Mouse (Mus musculus) spleen, postnatal 36 days (tissue): ENCODE data around the gene Fam178b.
"Not testable (repeated sequence)": the region's sequence is repeated elsewhere in the genome, so short reads cannot be mapped to it uniquely, and the experiment has no call there.

Experiments
- DNase-seq, 2 experiments: peaks; one replicate each; pipeline ENCODE4 v3.0.0; 2022; ENCODE audit warnings: low spot score in 2 of 2, mixed read lengths in 1 of 2

Gene Fam178b

GRCm38 (mm10) chr1:36630053-36630739 lies 52.8 kb downstream of the Fam178b start:
- no peak for DNase-seq

DNA sequence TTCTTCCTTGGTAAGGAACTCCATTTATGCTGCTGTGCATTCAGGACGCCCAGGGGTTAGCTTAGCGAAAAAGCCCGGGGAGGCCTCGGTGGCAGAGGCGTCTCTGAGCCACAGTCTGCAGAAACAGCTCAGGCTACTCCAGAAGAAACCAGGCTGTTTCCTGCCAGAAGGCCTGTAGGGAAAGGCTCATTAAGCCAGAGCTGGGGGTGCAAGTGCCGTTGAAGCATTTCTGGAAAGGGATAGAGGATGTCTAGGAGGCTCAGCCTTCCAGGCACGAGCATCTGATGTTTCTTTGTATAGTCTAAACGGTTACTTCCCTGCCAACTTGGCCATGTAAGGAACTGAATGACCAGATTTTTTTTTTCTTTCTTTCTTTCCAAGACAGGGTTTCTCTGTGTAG lies 54.4 kb downstream of the Fam178b start:
- no peak for DNase-seq

GRCm38 (mm10) chr1:36625442-36625841 lies 57.5 kb downstream of the Fam178b start:
- DNase-seq, result no peak

DNA sequence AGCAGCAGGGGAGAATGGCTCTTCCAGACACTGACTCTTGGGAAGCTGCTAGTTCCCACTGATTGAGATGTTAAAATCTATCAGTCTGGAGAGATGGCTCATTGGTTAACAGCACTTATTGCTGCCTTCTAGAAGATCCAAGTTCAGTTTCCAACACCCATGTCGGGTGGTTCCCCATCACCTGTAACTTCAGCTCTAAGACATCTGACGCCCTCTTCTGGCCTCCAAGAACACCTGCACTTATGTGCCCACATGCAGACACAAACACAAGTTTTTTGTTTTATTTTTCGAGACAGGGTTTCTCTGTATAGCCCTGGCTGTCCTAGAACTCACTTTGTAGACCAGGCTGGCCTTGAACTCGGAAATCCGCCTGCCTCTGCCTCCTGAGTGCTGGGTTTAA lies 67.0 kb downstream of the Fam178b start:
- DNase-seq, result not testable (repeated sequence)

- no peak for DNase-seq
Measured at GRCm38 (mm10) chr1:36615188-36615587, 67.8 kb downstream of the Fam178b start.

DNA sequence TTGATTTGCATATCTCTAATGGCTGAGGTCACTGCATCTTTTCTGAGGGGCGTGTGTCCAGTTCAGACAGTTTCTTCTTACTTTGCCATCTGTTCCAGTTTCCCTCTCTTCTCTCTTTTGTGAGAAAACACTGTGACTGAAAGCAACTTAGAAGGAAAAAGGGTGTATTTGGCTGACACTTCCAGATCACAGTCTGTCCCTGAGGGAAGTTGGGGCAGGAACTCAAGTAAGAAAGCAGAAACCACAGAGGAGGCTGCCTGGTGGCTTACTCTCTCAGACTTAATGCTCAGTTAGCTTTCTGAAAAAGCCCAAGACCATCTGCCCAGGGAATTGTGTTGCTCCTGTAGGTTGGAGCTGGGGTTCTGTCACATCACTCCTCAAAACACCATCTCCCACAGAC lies 68.4 kb downstream of the Fam178b start:
- DNase-seq, result no peak

DNA sequence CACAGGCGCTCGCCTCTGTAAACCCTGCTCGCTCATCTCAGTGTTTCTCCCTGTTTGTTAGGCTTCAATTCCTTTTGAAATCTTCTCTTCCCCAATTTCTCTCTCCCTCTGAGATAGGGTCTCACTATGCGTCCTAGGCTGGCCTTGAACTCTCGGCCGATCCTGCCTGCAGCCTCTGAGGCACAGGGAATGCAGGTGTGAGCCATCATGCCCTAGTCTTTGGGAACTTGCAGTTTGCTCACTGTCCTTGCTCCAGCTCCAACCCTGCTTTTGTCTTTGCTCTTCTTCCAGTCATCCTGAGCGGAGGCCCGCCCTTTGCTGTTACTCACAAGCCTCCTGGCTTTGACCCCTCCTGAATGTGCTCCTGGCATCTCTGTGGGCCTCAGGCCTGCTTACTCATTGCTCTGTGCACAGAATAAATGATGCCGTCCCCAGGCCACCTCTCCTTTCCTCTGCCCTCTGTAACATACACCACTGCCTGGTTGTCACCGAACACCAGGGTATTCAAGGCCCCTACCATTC lies 69.5 kb downstream of the Fam178b start:
- no peak for DNase-seq

GRCm38 (mm10) chr1:36612362-36612761 lies 70.6 kb downstream of the Fam178b start:
- DNase-seq, result no peak

- DNase-seq, result no peak
Measured at GRCm38 (mm10) chr1:36611449-36612123, 71.4 kb downstream of the Fam178b start.

- no peak for DNase-seq
Measured at GRCm38 (mm10) chr1:36608211-36608610, 74.8 kb downstream of the Fam178b start.

GRCm38 (mm10) chr1:36606951-36607350 lies 76.0 kb downstream of the Fam178b start:
- DNase-seq, result no peak

- DNase-seq, result no peak
Measured at GRCm38 (mm10) chr1:36604254-36605156, 78.5 kb downstream of the Fam178b start.

DNA sequence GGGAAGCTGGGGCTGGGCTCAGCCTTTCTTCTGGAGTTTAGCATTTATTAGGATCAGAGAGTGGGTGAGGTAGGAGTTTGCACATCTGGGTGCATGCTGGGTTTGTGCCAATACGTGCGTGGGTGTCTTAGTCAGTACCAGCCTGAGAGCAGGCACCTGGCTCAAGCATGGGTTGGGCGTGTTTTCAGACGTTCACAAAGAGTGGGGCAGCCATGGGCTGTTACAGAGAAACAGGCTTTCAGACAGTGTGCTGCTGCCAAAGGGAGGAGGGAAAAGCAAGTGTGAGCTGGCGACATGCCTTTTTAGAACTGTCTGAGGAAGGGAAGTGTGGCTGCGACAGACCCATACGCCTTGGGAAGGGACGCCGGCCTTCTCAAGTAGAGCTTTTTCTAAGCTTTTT lies 79.6 kb downstream of the Fam178b start:
- no peak for DNase-seq

- DNase-seq, result no peak
Measured at GRCm38 (mm10) chr1:36602271-36602670, 80.7 kb downstream of the Fam178b start.

- DNase-seq, result no peak
Measured at GRCm38 (mm10) chr1:36598411-36598810, 84.6 kb downstream of the Fam178b start.

DNA sequence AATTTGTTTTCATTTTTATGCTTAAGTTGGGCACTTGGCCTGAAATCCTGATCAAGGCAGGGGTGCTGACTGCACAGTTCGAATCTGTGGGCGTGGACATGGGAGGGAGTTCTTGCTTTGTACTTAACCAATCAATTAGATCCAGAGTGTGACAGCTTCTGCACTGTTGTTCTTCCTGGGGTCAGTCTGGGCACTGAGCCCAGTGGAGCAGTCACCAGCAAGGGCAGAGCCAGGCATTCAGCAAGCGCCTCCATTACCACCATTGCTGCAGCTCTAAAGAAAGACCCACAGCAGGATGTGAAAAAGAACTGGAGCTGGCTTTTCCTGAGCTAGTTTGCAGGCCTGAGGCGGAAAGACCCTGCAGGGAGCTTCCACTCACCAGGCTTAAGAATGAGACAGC lies 86.9 kb downstream of the Fam178b start:
- no peak for DNase-seq

GRCm38 (mm10) chr1:36595167-36595931 lies 87.6 kb downstream of the Fam178b start:
- DNase-seq, result no peak

DNA sequence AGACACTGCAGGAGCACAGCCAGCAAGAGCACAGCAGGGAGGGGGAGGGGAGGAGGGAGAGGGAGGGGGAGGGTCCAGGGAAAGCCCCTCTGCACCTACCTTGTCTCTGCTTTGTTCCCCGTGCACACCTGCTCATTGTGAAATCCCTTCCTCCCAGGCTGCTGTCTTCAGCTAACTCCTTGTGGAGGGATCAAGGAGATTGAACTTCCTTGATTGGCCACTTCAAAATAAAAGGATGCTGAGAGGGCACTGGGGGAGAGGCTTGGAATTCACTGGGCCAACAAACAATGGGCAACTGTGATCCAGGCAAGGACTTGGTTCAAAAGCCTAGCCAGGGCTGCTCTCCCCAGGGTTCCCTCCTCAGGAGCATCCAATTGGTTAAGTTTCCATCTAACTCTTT lies 89.9 kb downstream of the Fam178b start:
- no peak for DNase-seq

DNA sequence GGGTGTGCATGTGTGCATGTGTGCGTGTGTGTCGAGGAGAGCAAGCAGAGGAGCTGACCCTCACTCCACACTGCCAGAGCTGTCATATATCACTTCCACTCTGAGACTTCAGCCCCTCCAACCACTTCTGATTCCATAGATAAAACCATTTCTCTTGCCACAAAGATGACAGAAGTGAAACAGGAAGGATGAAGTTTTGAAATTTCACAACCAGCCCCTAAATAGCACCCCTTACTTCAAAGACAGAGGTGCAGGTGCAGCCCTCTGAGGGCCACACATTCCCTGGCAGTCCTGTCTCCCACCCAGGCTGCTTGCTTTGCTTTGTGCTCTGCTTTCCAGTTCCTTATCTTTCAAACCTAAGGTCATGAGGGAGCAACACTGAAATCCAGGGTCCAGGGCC lies 91.6 kb downstream of the Fam178b start:
- DNase-seq, result no peak

GRCm38 (mm10) chr1:36590664-36591063 lies 92.3 kb downstream of the Fam178b start:
- no peak for DNase-seq

DNA sequence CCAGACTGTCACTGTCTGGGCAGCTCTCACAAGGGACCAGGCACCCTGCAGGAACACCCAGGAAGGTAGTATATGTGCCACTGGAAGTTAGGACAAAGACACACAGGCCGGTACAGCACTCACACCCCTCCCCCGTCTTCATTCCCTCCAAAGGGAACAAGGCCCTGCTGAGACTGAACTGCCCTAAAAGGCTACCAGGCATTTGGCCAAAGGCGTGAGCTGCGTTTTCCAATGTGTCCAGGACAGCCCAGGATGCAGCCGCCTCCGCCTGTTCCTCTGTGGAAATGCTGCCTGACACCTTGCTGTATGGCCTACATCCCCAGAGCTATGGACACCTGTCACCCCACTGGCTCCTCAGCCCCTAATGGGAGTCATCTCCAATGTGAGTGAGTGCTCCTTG lies 93.5 kb downstream of the Fam178b start:
- no peak for DNase-seq
